Mouse (Mus musculus) midbrain, postnatal 0 days (tissue): Measurements from ENCODE around the gene Kcnma1. TPM values are rescaled to one million over a fixed set of nuclear protein-coding genes. Genes with fewer than 3 reads are reported as not detected.

Source experiments
- ATAC-seq: fragments of 200-750 bp; cut with Nextera tagmentation; 2 replicates; pipeline ENCODE4 v1.8.0; 2017; ENCODE audit warnings: moderate number of reproducible peaks, mild to moderate bottlenecking, moderate TSS enrichment, moderate library complexity; ENCODE audit not compliant: low FRiP score
- DNase-seq: peaks from one replicate; pipeline ENCODE4 v3.0.0-alpha.2; 2015; ENCODE audit warnings: low spot score
- H3K27ac ChIP-seq: fragments of 300-500 bp; sonication (generic); 2 replicates; pipeline ENCODE4 v1.5.1; 2014; ENCODE audit warnings: low read depth, mild to moderate bottlenecking, low read length, mixed read lengths
- H3K27me3 ChIP-seq: fragments of 300-500 bp; sonication (generic); 2 replicates; pipeline ENCODE4 v1.6.1; 2014; ENCODE audit warnings: low read length, control low read depth, mixed read lengths; ENCODE audit not compliant: insufficient read depth
- H3K36me3 ChIP-seq: fragments of 300-500 bp; sonication (generic); 2 replicates; pipeline ENCODE4 v1.6.1; 2014; ENCODE audit warnings: low read length, control low read depth, mixed read lengths; ENCODE audit not compliant: insufficient read depth
- H3K4me1 ChIP-seq: fragments of 300-500 bp; sonication (generic); 2 replicates; pipeline ENCODE4 v1.6.1; 2014; ENCODE audit warnings: mild to moderate bottlenecking, control low read depth, antibody characterized with exemption, low read length, mixed read lengths; ENCODE audit not compliant: insufficient read depth
- H3K4me2 ChIP-seq: fragments of 300-500 bp; sonication (generic); 2 replicates; pipeline ENCODE4 v1.6.1; 2014; ENCODE audit warnings: low read depth, mild to moderate bottlenecking, low read length, mixed read lengths; ENCODE audit not compliant: poor library complexity, severe bottlenecking
- H3K4me3 ChIP-seq: fragments of 300-500 bp; sonication (generic); 2 replicates; pipeline ENCODE4 v1.5.1; 2014; ENCODE audit warnings: low read depth, mild to moderate bottlenecking, low read length, moderate library complexity
- H3K9ac ChIP-seq: fragments of 300-500 bp; sonication (generic); replicated peaks from 2 replicates; pipeline ENCODE4 v1.6.1; 2014; ENCODE audit warnings: mild to moderate bottlenecking, low read length, moderate library complexity, mixed read lengths; ENCODE audit not compliant: poor library complexity, severe bottlenecking
- H3K9me3 ChIP-seq: fragments of 300-500 bp; sonication (generic); 2 replicates; pipeline ENCODE4 v1.6.1; 2016; ENCODE audit warnings: low read length, control low read depth
- CTCF ChIP-seq: IDR thresholded peaks from 2 replicates; pipeline ENCODE4 v1.5.1; 2016; ENCODE audit warnings: antibody characterized with exemption, mild to moderate bottlenecking
- WGBS: fragments of 180-500 bp; shearing (Covaris S2); extraction: QIAGEN DNeasy Blood & Tissue Kit; methylation state at CpG from one replicate; pipeline ENCODE4 v1.1.7; 2014; 5-methylcytosine and 5-hydroxymethylcytosine counted together
- polyA plus RNA-seq: library from polyadenylated mRNA; unstranded; fragments of >200 nt; fragmentation: Nextera tagmentation; extraction: Ambion mirVana; gene quantifications from 2 replicates; pipeline ENCODE4 v1.2.1, GENCODE M21; 2015
- total RNA-seq: library from RNA; depleted of rRNA; stranded (reverse); fragments of >200 nt; gene quantifications from 2 replicates; pipeline ENCODE4 v1.2.3, GENCODE M21; 2014

The Kcnma1 gene
- total and polyA plus RNA-seq, 2 experiments from 2014 or later, result 20.6 to 45.7 TPM

DNA sequence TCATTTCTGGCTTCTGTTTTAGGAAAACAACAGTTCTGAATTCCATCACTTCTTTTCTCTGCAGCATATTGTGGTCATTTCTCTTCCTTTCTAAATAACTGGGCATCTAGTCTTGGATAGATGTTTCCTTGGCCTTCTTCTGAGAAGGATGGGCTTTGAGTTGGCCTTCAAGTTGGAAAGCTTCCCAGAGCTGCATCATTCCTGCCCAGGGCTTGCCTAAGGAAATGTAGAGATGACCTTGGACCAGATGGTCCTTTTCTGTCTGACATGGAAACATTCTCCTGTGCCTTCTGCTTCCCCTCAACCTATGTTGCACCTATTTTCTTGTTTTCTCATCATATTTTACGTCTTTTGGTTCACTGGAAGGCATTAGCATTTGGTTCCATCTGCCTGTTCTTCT, 444.0 kb downstream of the Kcnma1 start:
- no peaks in the 10 kb centered on the region for H3K36me3 ChIP-seq
- no peaks in the 10 kb centered on the region for H3K9me3 ChIP-seq
- no peak for TF ChIP-seq CTCF
- no peak overlapping the region for H3K27ac ChIP-seq
- no peaks in the 10 kb centered on the region for H3K27me3 ChIP-seq
- ATAC-seq (no peak), DNase-seq (no peak)
- no peaks in the 10 kb centered on the region for H3K4me1 ChIP-seq
- H3K9ac ChIP-seq, result no peak overlapping the region
- H3K4me3 ChIP-seq, result no peak overlapping the region
- no peak overlapping the region for H3K4me2 ChIP-seq
- WGBS, result 60% methylated on average over 1 of the region's 1 CpGs

DNA sequence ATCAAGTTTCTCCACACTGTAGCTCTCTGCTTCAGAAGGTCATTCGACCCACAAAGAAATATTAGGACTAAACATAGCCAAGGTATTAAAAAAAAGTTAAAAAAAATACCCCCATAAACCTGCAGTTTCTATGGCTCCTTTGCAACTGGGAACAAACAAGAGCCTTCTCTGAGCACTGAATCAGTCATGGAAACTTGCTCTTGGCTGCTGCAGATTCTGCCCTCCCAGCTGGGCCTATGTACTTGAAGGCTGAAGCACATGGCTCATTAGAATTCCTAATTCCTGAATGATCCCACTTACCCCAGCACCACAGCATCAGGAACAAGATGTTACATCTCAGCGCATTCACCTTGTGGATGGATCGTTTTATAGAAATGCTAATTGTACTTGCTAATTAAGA, 448.4 kb downstream of the Kcnma1 start:
- H3K4me1 ChIP-seq, result 0 out of 2 replicates have a peak, but pooled peaks cover 5% of the 10 kb centered on the region
- no peaks in the 10 kb centered on the region for H3K27me3 ChIP-seq
- no peaks in the 10 kb centered on the region for H3K36me3 ChIP-seq
- H3K27ac ChIP-seq, result no peak overlapping the region
- no peak overlapping the region for H3K4me2 ChIP-seq
- no peak for ATAC-seq
- 75% methylated on average over 3 of the region's 3 CpGs for WGBS
- no peak overlapping the region for H3K4me3 ChIP-seq
- no peak overlapping the region for H3K9ac ChIP-seq
- TF ChIP-seq CTCF, result no peak
- DNase-seq, result no peak
- no peaks in the 10 kb centered on the region for H3K9me3 ChIP-seq

DNA sequence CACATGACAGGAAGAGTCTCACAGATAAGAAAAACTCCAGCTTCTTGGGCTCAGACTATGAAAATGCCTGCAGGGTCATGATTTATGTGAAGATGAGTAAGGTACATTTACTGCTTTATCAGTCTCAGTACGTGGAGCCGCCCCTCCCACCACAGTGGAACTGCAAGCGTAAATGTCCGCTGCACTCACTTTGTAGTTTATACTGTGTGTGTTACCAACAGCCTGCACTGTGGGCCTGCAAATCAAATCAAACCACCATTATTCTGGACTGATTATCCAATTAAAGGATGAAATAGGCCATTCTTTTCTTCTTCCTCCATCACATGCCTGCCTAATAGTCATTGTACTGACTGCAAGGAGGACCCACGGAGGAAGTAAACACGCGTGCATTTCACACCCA, 449.8 kb downstream of the Kcnma1 start:
- Histone ChIP-seq H3K4me2 (no peak overlapping the region), H3K27me3 (no peaks in the 10 kb centered on the region), H3K4me1 (0 out of 2 replicates have a peak, but pooled peaks cover 5% of the 10 kb centered on the region), H3K9ac (no peak overlapping the region), H3K9me3 (no peaks in the 10 kb centered on the region), H3K27ac (no peak overlapping the region), H3K36me3 (no peaks in the 10 kb centered on the region), H3K4me3 (no peak overlapping the region)
- DNase-seq (no peak), ATAC-seq (no peak)
- no peak for TF ChIP-seq CTCF
- WGBS, result 35% methylated on average over 7 of the region's 7 CpGs

DNA sequence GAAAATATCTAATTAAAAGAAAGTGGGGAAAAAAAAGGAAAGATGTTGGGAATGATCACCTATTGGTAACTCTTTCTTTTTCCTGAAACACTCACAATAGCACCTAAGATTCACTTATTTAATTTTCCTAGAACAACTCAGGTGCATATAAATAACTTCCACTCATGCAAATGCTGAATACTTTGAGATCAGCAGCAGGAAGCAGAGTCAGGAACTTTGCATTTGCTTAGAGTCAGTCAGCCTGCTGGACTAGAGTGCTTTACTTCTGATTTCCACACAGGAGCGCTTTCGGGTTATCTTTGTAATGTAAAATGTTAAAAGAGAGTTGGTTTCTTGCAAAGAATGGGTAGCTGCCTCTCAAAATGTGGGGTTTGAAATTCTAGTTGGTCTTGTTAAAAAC, 451.1 kb downstream of the Kcnma1 start:
- no peak for ATAC-seq
- H3K27me3 ChIP-seq, result no peaks in the 10 kb centered on the region
- no peak for TF ChIP-seq CTCF
- H3K4me3 ChIP-seq, result no peak overlapping the region
- H3K4me1 ChIP-seq, result 0 out of 2 replicates have a peak, but pooled peaks cover 5% of the 10 kb centered on the region
- no peak for DNase-seq
- no peak overlapping the region for H3K4me2 ChIP-seq
- no peak overlapping the region for H3K9ac ChIP-seq
- no peaks in the 10 kb centered on the region for H3K9me3 ChIP-seq
- H3K27ac ChIP-seq, result no peak overlapping the region
- H3K36me3 ChIP-seq, result no peaks in the 10 kb centered on the region
- 79% methylated on average over 2 of the region's 2 CpGs for WGBS

DNA sequence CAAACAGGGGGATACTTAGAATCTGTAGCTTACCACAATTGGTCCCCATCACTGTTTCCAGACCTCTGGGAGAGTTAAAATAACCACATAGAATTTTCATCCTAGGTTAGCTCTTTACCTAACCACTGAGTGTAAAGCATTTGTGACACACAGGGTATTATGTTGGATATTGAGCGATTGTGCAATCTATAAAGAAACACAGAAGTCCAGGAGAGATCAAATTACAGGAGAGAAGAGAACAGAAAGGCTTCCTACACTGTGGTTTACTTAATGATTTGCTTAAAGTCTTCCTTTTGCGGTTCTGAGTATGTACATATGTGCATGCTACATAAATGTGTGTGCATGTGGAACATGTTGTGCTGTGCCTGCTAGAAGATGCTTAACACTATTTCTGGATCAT, 458.6 kb downstream of the Kcnma1 start:
- H3K9me3 ChIP-seq, result no peaks in the 10 kb centered on the region
- H3K36me3 ChIP-seq, result no peaks in the 10 kb centered on the region
- H3K4me2 ChIP-seq, result no peak overlapping the region
- no peak overlapping the region for H3K27ac ChIP-seq
- H3K27me3 ChIP-seq, result no peaks in the 10 kb centered on the region
- no peak for DNase-seq
- no peak for TF ChIP-seq CTCF
- H3K9ac ChIP-seq, result no peak overlapping the region
- no peak overlapping the region for H3K4me3 ChIP-seq
- no peak for ATAC-seq
- peaks cover 3% of the 10 kb centered on the region; the same call in 1 of the 2 replicates for H3K4me1 ChIP-seq
- 89% methylated on average over 2 of the region's 2 CpGs for WGBS

DNA sequence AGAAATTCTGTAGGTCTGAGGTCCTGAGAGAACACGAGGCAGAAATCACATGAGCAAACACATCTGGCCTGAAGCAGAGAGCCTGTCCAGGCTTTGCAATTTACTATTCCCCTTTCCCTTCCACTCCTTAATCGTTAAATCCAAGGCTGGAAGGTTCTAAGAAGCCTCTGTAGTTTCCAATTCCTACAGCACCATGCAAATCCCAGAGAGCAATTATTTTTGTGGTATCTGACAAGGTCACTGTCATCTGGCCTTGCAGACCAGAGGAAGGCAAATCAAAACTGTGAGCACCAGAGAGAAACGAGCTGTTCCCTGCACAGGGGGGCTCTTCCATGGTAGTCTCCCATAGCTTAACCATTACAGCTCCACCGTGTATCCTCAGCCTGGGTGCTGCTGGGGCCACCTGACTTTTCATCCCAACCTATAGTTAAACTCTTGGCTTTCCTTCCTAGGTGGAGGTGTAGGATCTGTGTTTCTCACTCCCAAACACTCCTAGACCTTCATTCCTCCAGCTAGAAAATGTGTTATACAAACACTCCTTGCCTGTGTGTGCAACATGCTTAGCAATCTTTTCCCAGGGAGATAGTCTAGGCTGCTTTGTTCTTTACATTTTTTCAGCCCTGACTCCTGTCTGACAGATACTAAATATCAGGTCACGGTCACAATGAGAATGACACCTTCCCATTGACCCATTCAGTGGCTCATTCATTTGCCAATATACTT, 461.9 kb downstream of the Kcnma1 start:
- ATAC-seq (no peak), DNase-seq (no peak)
- Histone ChIP-seq H3K36me3 (no peaks in the 10 kb centered on the region), H3K4me1 (peaks cover 3% of the 10 kb centered on the region; the same call in 1 of the 2 replicates), H3K9me3 (no peaks in the 10 kb centered on the region), H3K27ac (no peak overlapping the region), H3K4me2 (no peak overlapping the region), H3K27me3 (no peaks in the 10 kb centered on the region), H3K4me3 (no peak overlapping the region), H3K9ac (no peak overlapping the region; the same call in 1 of the 2 replicates)
- no peak for TF ChIP-seq CTCF
- WGBS, result 49% methylated on average over 5 of the region's 5 CpGs
